Mouse (Mus musculus) urinary bladder, adult 18-20 months (tissue): ENCODE results near the gene Creb5.

Experiments
- DNase-seq, 2 experiments: peaks; one replicate each; pipeline ENCODE4 v3.0.0; 2022; ENCODE audit warnings: low spot score in 2 of 2, mixed read lengths in 2 of 2

The Creb5 gene

GRCm38 (mm10) chr6:53541798-53542197 lies 254.7 kb downstream of the Creb5 start:
- no peak for DNase-seq

- no peak for DNase-seq
These were observed 258.4 kb downstream of the Creb5 start for GRCm38 (mm10) chr6:53545483-53545900.

- DNase-seq = peak in 1 of 2 experiments; percentile 37
These were observed 258.9 kb downstream of the Creb5 start for GRCm38 (mm10) chr6:53545989-53546388.

GRCm38 (mm10) chr6:53548236-53548635 lies 261.2 kb downstream of the Creb5 start:
- DNase-seq = no peak

GRCm38 (mm10) chr6:53549409-53549808 lies 262.3 kb downstream of the Creb5 start:
- no peak for DNase-seq

- no peak for DNase-seq
These were observed 269.0 kb downstream of the Creb5 start for GRCm38 (mm10) chr6:53556050-53556449.

GRCm38 (mm10) chr6:53560928-53561327 lies 273.9 kb downstream of the Creb5 start:
- no peak for DNase-seq

GRCm38 (mm10) chr6:53562586-53562985 lies 275.5 kb downstream of the Creb5 start:
- no peak for DNase-seq

GRCm38 (mm10) chr6:53563546-53564185 lies 276.6 kb downstream of the Creb5 start:
- DNase-seq = no peak

- DNase-seq = no peak
These were observed 282.4 kb downstream of the Creb5 start for GRCm38 (mm10) chr6:53569436-53569835.

- DNase-seq = no peak
These were observed 283.8 kb downstream of the Creb5 start for GRCm38 (mm10) chr6:53570906-53571305.

- no peak for DNase-seq
These were observed 284.6 kb downstream of the Creb5 start for GRCm38 (mm10) chr6:53571571-53572122.

- no peak for DNase-seq
These were observed 285.4 kb downstream of the Creb5 start for GRCm38 (mm10) chr6:53572456-53572855.

- peak; percentile 42 to 88 for DNase-seq
These were observed 286.1 kb downstream of the Creb5 start for GRCm38 (mm10) chr6:53572979-53573710.

- DNase-seq = no peak
These were observed 286.6 kb downstream of the Creb5 start for GRCm38 (mm10) chr6:53573711-53574065.

- DNase-seq = no peak
These were observed 287.0 kb downstream of the Creb5 start for GRCm38 (mm10) chr6:53574097-53574496.

- no peak for DNase-seq
These were observed 288.1 kb downstream of the Creb5 start for GRCm38 (mm10) chr6:53575191-53575590.

- no peak for DNase-seq
These were observed 288.8 kb downstream of the Creb5 start for GRCm38 (mm10) chr6:53575836-53576235.

- no peak for DNase-seq
These were observed 289.8 kb downstream of the Creb5 start for GRCm38 (mm10) chr6:53576841-53577240.

- no peak for DNase-seq
These were observed 290.7 kb downstream of the Creb5 start for GRCm38 (mm10) chr6:53577776-53578175.

GRCm38 (mm10) chr6:53580346-53580745 lies 293.3 kb downstream of the Creb5 start:
- no peak for DNase-seq

GRCm38 (mm10) chr6:53583234-53583875 lies 296.3 kb downstream of the Creb5 start:
- DNase-seq = no peak
